Mouse (Mus musculus): ENCODE data around the gene Net1.
"Not testable (repeated sequence)": the region's sequence is repeated elsewhere in the genome, so short reads cannot be mapped to it uniquely, and the experiment has no call there.

Gene Net1

GRCm38 (mm10) chr13:3890061-3890460, 28.0 kb downstream of the Net1 start:
- no peak for DNase-seq

- no peak for DNase-seq
Observed at GRCm38 (mm10) chr13:3889111-3889510, 28.9 kb downstream of the Net1 start.

GRCm38 (mm10) chr13:3886663-3887062, 31.4 kb downstream of the Net1 start:
- DNase-seq, result no peak

- DNase-seq, result no peak
Observed at GRCm38 (mm10) chr13:3877679-3878220, 40.3 kb downstream of the Net1 start.

- no peak for DNase-seq
Observed at GRCm38 (mm10) chr13:3877185-3877584, 40.8 kb downstream of the Net1 start.

GRCm38 (mm10) chr13:3876448-3876847, 41.6 kb downstream of the Net1 start:
- no peak for DNase-seq

GRCm38 (mm10) chr13:3872832-3873231, 45.2 kb downstream of the Net1 start:
- DNase-seq, result no peak

GRCm38 (mm10) chr13:3869901-3870300, 48.1 kb downstream of the Net1 start:
- DNase-seq, result no peak

GRCm38 (mm10) chr13:3867158-3867557, 50.9 kb downstream of the Net1 start:
- DNase-seq, result no peak

GRCm38 (mm10) chr13:3866355-3867052, 51.5 kb downstream of the Net1 start:
- no peak for DNase-seq

- no peak for DNase-seq
Observed at GRCm38 (mm10) chr13:3865648-3866354, 52.2 kb downstream of the Net1 start.

- DNase-seq, result no peak
Observed at GRCm38 (mm10) chr13:3862922-3863580, 55.0 kb downstream of the Net1 start.

- no peak for DNase-seq
Observed at GRCm38 (mm10) chr13:3862325-3862724, 55.7 kb downstream of the Net1 start.

GRCm38 (mm10) chr13:3861251-3861650, 56.8 kb downstream of the Net1 start:
- DNase-seq, result no peak

- no peak for DNase-seq
Observed at GRCm38 (mm10) chr13:3856252-3856651, 61.8 kb downstream of the Net1 start.

GRCm38 (mm10) chr13:3854856-3855255, 63.2 kb downstream of the Net1 start:
- no peak for DNase-seq

- DNase-seq, result not testable (repeated sequence)
Observed at GRCm38 (mm10) chr13:3853648-3854333, 64.2 kb downstream of the Net1 start, which contains the start of gene Calm5. Gene Calm5, plus strand, starts transcription at chr13:3854173.

- DNase-seq, result no peak
Observed at GRCm38 (mm10) chr13:3850330-3850729, 67.7 kb downstream of the Net1 start.

- DNase-seq, result not testable (repeated sequence)
Observed at GRCm38 (mm10) chr13:3840662-3841061, 77.4 kb downstream of the Net1 start.

- DNase-seq, result not testable (repeated sequence)
Observed at GRCm38 (mm10) chr13:3837312-3837807, 80.7 kb downstream of the Net1 start, which contains the start of gene Calm4. Gene Calm4, plus strand, starts transcription at chr13:3837757.

GRCm38 (mm10) chr13:3833644-3834043, 84.4 kb downstream of the Net1 start:
- DNase-seq, result not testable (repeated sequence)

- no peak for DNase-seq
Observed at GRCm38 (mm10) chr13:3832450-3832849, 85.6 kb downstream of the Net1 start.
